Mouse (Mus musculus) T-helper 17 cell (primary cell): ENCODE data around the gene Arhgap1.
"Not testable (repeated sequence)": the region's sequence is repeated elsewhere in the genome, so short reads cannot be mapped to it uniquely, and the experiment has no call there.

Experiments
- in situ Hi-C, 2 experiments: fragments of 300-600 bp; cut with MboI, MseI; formaldehyde crosslinking; loops; 1 replicate in 1 of 2; 2 replicates in 1 of 2; pipeline ENCODE4 v1.15.1; 2025; ENCODE audit warnings: high pct_unique_total_duplicates in 2 of 2

Arhgap1 gene

DNA sequence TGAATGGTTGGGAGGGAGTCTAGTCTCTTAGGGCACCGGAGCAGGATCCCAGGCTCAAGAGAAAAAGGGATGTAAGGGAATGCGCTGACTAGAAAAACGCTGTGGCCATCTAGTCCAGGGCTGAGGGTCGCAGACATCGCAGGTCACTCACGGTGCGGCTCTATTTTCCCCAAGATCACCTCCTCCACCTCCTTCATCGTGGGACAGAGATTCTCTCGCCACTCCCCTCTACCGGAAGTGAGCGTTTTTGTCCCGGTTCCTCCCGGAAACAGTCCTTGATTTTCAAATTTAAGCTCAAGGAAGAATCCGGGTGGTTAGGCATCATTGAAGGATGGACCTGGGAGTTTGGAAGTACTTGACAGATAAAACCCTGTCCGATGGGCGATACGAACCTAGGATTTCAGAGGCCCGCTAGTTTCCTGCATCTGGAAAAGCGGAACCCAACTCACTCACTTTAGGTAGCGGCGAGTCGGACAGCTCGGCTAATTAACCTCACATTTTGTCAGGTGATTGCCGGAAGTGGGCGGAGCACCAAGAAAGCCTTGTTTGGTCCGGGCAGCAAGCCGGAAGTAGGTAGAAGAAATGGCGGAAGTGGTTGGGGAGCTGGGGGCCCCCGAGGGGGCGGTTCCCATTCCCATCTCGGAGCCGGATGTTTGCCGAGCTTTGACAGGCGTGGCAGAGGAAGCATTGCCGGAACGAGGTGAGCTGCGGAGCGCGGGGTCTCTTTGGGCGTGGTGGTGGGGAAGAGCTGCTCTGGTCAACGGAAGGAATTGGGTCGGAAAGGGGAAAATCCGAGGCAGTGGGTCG, at the start of gene Arhgap1, which contains the start of gene Zfp408:
TSS of gene Arhgap1 (plus strand) at position 308 of the 807 bp plus-strand sequence.
TSS of gene Zfp408 (minus strand) at position 239 of the 807 bp plus-strand sequence.
- in situ Hi-C loops, result loop anchor here in 1 of 2 experiments (5.0 to 25.0 kb wide), 3 partner anchors 42 to 1263 kb away; partner anchors contain the start of gene Syt13

DNA sequence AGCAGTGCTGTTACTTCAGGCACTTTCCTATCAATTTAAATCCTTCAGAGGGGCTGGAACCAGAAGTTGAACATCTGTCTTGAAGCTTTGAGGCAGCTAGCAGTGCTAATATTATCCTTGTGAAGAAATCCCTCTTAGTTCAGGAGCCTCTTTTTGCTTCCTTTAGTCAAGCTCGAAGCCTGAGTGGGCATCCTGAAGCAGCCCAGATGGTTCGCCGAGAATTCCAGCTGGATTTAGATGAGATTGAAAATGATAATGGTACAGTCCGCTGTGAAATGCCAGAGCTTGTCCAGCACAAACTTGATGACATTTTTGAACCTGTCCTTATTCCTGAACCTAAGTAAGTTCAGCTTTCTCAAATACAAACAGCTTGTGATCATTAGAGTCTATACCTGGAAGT, 49.2 kb upstream of the Arhgap1 start:
- in situ Hi-C loops, result loop anchor here in 1 of 2 experiments (10.0 kb wide), 2 partner anchors 436 to 826 kb away; no protein-coding TSS in a partner anchor

DNA sequence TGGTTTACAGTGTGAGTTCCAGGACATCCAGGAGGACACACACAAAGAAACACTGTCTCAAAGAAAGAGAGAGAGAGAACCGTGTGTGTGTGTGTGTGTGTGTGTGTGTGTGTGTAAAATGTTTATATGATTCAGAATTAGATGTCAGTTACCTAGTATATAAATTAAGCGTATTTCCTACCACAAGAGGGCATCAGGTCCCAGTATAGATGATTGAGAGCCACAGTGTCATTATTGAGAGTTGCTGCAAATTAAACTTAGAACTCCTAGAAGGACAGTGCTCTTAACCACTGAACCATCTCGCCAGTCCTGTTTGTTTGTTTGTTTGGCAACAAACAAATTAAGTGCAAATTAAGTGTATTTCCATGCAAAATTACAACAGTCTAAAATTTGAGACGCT, 47.3 kb upstream of the Arhgap1 start:
- in situ Hi-C loops, result loop anchor here in 1 of 2 experiments (10.0 kb wide), 2 partner anchors 438 to 828 kb away; no protein-coding TSS in a partner anchor

DNA sequence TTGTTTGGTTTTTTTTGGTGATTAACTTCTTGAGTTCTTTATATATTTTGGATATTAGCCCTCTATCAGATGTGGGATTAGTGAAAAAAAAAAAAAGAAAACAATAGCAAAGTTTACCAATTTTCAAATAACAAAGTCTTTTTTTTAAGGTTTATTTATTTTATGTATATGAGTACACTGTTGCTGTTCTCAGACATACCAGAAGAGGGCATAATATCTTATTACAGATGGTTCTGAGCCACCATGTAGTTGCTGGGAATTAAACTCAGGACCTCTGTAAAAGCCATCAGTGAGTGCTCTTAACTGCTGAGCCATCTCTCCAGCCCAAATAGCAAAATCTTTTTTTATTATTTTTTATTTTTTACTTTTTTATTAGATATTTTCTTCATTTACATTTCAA, 40.3 kb upstream of the Arhgap1 start:
- in situ Hi-C loops, result loop anchor here in 1 of 2 experiments (5.0 to 10.0 kb wide), 3 partner anchors 38 to 835 kb away; partner anchors contain the start of genes Arhgap1 and Zfp408

DNA sequence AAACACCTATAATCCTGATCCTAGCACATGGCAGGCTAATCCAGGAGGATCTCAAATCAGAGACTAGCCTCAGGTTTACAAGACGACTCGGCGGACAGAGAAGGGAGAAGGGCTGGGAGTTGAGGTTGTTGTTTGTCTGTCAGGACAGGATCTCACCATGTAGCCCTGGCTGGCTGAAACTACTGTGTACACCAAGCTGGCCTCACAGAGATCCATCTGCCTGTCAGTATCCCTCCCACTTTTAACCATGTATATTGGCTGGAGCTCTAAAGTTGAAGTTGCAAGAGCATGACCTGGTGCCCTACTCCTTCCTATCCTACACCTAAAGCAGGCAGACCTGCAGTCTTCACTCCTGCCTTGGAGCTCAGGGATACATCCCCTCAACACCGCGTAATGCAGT, 27.3 kb upstream of the Arhgap1 start:
- in situ Hi-C loops, result no loop called here

DNA sequence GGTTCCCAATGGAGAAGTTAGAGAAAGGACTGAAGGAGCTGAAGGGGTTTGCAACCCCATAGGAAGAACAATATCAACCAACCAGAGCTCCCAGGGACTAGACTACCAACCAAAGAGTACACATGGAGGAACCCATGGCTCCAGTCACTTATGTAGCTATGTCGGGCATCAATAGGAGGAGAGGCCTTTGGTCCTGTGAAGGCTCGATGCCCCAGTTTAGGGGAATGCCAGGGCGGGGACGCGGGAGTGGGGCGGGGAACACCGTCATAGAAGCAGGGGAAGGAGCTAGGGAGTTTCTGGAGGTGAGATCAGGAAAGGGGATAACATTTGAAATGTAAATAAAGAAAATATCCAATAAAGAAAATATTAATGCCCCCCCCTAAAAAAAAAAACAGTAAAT, 26.3 kb upstream of the Arhgap1 start:
- in situ Hi-C loops, result not testable (repeated sequence)

DNA sequence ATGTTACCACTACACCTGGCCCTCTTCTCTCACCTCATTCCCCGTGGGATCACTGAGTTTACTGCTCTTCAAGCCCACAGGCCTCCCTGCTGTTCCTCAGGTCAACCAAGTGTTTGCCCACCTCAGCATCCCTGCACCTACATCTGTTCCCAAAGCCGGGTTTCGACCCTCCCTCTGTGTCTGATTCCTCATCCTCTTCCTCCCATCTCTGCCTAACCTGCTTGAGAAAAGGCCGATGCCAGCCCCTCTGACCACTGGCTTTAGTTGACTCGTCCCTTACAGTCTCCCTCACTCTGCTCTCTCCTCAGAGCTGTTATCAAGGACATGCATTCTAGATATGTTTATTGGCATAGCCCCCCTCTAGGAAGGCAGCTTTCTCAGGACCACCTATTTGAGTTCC, 22.2 kb upstream of the Arhgap1 start:
- in situ Hi-C loops, result loop anchor here in 1 of 2 experiments (25.0 kb wide), 1 partner anchor 340 kb away; no protein-coding TSS in a partner anchor

DNA sequence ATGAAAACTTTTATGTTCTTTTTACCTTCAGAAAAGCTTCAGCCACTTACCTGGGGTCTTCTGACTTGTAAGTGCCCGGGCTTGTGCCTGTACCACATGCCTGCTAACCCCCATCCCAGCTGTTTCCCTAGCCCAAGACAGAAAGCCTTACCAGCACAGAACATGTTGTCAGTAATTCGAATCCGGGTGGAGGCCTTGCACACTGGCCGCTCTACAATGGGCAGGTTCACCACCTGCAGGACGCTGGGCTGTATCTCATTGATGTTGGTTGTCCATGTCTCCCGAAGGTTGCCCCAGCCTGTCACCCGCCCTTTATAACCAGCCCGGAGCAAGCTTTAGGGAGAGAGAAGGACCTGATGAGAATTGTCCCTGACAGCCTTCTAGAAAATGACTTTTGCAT, 21.5 kb upstream of the Arhgap1 start:
- in situ Hi-C loops, result loop anchor here in 1 of 2 experiments (25.0 kb wide), 1 partner anchor 341 kb away; no protein-coding TSS in a partner anchor

DNA sequence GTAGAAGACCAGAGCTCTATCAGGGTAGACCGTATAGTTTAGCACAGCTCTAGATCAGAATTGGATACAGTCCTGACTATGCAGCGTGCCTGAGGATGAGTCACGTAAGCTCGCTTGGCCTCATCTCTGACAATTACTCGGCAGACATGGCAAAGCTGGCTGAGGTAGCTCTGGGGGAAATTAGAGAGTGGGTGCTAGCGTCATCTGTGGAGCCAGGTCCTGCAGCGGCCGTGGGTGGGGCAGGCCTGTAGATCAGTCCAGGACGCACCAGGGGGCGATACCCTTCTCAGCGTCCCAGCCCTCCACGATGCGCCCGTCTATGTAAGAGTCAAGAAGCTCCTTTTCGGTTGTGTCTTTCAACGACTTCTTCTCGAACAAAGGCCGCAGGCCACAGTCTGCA, 20.0 kb upstream of the Arhgap1 start:
- in situ Hi-C loops, result loop anchor here in 1 of 2 experiments (25.0 kb wide), 1 partner anchor 342 kb away; no protein-coding TSS in a partner anchor

DNA sequence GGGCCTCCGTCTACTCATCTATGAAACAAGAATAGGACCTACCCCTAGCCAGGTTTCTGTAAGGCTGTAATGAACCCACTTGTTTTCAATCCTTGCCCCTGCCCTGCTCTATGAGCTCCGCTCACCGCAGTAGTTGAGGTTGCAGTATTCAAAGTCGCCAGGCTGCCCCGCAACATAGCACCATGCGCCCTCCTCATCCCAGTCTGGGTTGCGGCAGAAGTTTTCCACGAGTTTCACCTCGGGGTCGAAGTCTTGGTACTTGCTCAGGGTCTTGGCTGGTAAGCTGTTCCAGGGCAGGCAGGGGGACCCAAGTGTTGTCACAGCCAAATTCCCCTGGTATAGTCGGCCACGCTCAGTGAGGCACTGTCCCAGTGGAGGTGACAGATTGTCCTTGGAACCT, 19.3 kb upstream of the Arhgap1 start:
- in situ Hi-C loops, result loop anchor here in 1 of 2 experiments (25.0 kb wide), 1 partner anchor 343 kb away; no protein-coding TSS in a partner anchor

DNA sequence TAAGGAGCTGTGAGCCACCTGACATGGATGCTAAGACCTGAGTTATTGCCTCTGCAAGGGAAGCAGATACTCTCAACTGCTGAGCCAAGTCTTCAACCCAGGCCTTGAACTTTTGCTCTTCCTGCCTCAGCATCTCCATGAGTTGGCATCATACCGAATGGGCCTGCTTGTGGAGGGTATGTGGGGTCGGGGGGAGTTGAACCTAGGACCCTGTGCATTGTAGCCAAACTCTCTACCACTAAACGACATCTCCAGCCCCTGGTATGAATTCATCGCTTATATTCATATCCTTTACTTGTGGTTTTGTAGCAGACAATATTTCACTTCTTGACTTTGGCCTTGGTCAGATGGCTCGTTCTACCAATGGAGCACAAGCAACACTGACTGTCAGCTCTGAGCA, 17.8 kb upstream of the Arhgap1 start:
- in situ Hi-C loops, result loop anchor here in 1 of 2 experiments (25.0 kb wide), 1 partner anchor 345 kb away; no protein-coding TSS in a partner anchor

DNA sequence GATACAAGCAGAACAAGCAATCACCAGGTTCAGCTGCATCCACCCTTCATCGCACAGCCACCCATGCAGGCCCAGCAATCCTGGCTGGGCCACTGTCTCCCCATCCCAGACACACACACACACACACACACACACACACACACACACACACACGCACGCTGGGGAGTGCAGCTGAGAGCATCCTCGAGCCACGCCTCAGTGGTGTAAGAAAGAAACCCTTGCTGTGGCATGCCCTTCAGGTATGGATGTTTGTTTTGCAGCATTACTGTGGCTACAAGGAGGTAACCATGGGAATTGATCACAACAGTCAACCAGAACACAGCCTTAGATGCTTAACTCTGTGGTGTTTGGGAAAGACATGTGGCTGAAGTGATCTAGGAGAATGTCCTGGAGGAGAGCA, 17.3 kb upstream of the Arhgap1 start:
- in situ Hi-C loops, result loop anchor here in 1 of 2 experiments (25.0 kb wide), 1 partner anchor 345 kb away; no protein-coding TSS in a partner anchor

DNA sequence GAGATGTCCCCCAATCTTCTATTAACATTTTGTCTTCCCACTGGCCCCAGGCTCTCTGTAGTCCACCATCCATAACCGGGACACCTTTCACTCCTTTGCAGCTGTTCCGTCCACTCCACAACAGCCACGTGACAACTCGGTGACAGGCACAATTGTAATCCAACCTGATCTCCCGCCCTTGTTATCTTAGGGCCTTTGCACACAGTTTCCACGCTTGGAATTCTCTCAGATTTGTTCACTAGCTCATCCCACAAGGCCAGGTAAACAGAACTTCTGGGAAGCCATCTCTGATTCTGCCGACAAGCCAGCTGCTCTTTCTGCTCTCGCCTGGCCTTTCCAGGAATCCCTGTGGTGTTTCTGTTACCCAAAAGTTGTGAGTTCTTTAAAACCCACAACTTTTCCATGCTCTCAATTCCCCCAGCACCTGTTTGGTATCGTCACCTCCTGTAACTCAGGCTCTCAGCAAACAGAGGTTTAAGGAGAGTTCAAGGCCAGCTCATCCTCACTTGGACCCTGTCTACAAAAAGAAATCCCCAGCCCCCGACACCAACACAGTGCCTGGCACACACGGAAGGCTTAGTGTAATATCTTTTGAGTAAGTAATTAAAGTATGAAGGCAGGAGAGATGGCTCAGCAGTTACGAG, 16.2 kb upstream of the Arhgap1 start:
- in situ Hi-C loops, result loop anchor here in 1 of 2 experiments (25.0 kb wide), 1 partner anchor 346 kb away; no protein-coding TSS in a partner anchor

DNA sequence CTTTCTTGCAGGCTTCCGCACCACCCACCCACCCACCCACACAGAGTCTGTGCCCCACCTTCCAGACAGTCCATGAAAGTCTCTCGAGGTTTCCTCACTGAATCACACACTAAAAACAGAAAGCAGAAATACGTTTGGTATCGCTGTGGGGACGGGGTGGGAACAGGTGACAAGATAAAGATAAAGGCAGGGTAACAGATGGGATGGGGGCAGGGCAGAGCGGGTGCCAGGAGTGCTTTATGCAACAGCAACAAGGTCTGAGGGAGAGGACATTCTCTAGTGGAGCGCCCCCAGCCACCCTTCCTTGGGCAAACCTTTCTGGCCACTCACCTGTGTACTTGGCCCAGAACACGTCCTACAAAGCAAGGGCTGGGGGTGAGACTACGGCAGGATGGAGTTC, 14.8 kb upstream of the Arhgap1 start:
- in situ Hi-C loops, result loop anchor here in 1 of 2 experiments (25.0 kb wide), 1 partner anchor 348 kb away; no protein-coding TSS in a partner anchor

DNA sequence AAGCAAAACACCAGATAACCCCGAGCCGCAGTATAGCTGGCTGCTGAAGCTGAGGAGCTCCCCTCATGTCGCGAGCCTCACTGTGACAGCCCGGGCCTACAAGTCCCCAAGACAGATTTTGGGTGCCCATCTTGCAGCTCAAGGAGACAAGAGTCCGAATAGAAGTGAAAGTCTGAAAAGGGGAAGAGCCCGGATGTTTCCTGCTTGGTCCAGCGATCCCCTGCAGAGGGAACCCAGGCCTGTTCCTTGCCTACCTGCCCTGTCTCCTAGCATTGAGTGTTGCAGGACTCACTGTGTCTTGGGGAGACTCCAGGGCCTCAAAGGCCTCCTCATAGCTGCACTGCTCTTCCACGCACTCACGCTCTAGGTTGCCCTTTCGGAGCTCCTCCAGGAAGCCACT, 14.2 kb upstream of the Arhgap1 start:
- in situ Hi-C loops, result loop anchor here in 1 of 2 experiments (25.0 kb wide), 1 partner anchor 348 kb away; no protein-coding TSS in a partner anchor

DNA sequence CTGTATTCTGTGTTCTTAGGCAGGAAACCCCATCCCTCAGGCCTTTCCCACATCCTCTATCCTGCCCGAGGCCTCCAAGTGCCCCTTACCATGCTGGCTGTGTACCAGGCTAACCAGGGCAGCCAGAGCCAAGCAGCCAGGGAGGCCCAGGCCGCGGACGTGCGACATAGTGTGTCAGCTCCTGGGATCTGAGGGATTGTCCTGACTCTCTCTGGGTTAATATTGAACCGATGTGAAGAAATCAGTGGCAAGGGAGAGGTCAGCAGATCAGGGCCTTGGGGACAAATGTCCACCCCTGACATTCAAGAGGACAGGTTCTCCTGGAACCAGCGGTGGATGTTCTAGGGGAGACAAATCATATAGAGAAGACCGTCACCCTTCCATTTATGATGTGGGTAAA, 13.4 kb upstream of the Arhgap1 start, which contains the start of gene F2:
TSS of gene F2 (minus strand) at position 186 of the 400 bp plus-strand sequence.
- in situ Hi-C loops, result loop anchor here in 1 of 2 experiments (25.0 kb wide), 1 partner anchor 349 kb away; no protein-coding TSS in a partner anchor

DNA sequence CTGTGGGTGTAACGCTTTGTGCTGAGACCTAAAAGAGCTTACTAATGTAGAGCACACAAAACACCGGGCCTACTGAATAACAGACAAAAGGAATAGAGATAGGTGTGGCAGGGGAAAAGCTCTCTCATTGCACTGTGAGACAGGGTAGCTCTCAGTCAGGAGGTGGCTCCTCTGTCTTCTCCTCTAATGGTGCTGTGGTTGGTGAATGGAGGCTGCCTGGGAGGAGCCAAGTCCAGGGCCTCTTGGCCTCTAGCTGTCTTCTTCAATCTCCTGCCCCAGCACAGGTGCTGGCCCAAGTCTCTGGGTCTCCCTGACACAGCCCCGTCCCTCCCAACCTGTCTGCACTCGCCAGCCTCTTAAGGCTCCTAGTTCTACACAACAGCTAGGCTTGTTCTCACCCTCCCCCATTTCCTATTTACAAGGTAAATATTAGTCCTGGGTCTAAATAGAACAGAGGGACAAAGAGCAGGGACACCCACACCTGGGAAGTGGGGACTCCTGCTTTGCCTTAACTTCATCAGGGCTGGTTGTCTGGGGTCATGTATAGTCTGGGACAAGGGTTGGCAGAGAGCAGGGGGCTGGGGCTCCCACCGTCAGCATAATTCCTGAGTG, 12.8 kb upstream of the Arhgap1 start:
- in situ Hi-C loops, result loop anchor here in 1 of 2 experiments (25.0 kb wide), 1 partner anchor 350 kb away; no protein-coding TSS in a partner anchor

DNA sequence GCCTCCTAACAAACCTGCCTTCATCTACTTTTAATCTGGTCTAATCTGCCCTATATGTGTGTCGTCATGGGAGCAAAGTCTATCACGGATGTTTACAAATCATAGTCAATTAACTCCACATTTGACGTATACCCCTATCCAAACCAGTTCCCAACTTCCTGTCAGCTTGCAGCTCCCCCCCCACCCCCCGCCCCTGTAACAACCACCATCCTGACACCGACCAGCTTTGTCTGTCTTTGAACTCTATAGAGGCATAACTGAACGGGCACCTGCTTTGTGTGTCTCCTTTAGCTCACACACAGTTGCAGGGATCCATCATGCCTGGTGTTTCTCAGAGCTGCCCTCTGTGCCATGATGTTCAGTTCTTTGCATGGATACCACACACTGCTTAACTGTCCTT, 10.7 kb upstream of the Arhgap1 start:
- in situ Hi-C loops, result loop anchor here in 1 of 2 experiments (25.0 kb wide), 1 partner anchor 352 kb away; no protein-coding TSS in a partner anchor

DNA sequence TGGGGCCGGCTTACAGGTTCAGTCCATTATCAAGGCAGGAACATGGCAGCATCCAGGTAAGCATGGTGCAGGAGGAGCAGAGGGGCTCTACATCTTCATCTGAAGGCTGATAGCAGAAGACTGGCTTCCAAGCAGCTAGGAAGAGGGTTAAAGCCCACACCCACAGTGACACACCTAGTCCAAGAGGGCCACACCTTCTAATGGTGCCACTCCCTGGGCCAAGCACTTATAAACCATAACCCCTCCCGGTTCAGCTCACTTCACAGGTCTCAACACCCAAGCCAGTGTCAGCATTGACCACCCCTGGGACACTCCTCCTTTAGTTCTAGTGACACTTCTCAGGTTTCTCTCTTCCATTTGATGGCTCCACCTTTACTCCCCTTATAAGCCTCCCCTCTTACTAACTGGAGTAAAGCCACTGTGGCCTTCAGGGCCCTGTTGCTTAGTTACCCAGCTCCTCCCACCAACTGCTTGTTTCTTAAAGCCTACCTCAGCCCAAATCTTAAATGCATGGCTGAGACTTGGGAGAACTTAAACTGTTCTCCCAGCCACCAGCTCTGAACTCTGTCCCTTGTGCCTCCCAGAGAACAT, 6.7 kb upstream of the Arhgap1 start:
- in situ Hi-C loops, result loop anchor here in 1 of 2 experiments (25.0 kb wide), 1 partner anchor 356 kb away; no protein-coding TSS in a partner anchor

DNA sequence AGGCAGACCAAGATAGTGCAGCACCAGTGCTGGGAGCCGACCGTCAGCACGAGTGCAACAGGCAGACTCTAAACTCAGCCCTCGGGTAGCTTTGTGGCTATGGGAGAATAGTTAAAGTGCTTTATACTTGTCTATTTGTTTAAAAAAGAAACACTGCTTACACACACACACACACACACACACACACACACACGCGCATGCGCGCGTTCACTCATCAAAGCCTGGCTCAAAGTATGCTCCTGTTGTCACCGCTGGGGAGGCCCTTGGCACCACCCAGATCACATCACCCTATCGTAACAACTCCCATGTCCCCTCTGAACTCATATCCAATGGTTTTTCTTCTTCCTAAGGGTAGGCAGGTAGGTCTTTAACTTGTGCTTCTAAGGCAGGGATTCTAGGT, 5.6 kb upstream of the Arhgap1 start:
- in situ Hi-C loops, result loop anchor here in 1 of 2 experiments (25.0 kb wide), 1 partner anchor 357 kb away; no protein-coding TSS in a partner anchor
